Mouse (Mus musculus) urinary bladder, postnatal 36 days (tissue): ENCODE results near the gene Scgb1b20.
"Not testable (repeated sequence)": the region's sequence is repeated elsewhere in the genome, so short reads cannot be mapped to it uniquely, and the experiment has no call there.

Experiments used
- DNase-seq, 2 experiments: peaks; one replicate each; pipeline ENCODE4 v3.0.0; 2022; ENCODE audit warnings: low spot score in 2 of 2, mixed read lengths in 1 of 2

Scgb1b20 gene

DNA sequence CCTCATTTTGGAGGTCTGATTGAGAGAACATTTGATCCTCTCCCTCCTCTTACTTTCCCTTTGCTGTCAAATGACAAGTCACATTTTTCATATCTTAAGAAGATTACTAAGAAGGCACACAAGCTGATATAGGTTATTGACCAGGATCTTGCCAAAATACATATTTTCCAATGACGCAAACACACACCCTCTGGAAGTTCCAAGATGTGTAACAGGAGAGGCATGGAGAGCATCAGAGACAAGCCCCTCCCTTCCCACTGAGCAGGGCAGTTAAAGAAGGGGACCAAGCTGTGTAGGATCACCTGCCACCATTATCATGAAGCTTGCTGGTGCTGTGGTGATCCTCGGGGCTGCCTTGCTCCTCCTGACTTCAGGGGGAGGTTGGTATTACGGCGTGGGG is at the start of gene Scgb1b20:
Scgb1b20 (plus strand) TSS at position 301 of the 400 bp plus-strand sequence.
- DNase-seq: not testable (repeated sequence)

DNA sequence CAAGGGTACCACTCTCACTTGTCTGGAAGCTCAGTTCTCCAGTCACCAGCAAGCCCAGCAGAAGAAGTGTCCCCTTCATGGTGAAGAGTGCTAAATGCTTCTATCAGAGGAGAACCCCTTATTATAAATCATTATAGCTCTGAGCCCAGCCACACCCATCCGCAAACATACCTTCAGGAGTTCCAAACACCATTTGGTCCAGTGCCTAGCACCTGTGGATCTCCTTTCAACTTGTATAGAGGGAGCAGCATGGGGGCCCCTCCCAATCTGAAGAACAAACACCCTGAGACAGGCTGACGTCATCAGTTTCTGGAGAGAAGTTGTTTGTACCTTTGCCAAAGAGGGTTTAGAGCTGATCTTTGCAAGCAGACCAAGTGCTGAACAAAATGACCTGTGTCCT is 6.8 kb upstream of the Scgb1b20 start, which contains the start of gene Scgb2b20:
Scgb2b20 (minus strand) TSS at position 101 of the 400 bp plus-strand sequence.
- not testable (repeated sequence) for DNase-seq

DNA sequence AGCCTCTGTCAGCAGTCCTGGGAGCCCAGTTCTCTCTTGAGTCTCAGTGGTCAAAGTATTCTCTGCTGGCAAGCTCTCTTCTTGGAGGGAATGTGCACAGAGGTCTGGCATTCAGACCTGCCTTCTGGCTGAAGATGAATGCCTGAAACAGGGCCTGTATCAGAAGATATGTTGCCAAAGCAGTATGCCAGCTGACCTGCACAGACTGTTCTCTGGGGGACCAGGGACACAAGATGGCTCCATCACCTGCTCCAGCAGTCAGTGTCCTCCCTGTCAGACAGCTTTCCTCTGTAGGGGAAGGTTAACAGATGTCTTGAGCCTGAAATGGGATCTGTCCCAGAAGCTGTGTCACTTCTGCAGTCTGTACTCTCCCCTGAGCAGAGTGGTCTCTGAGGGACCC is 26.7 kb downstream of the Scgb1b20 start:
- not testable (repeated sequence) for DNase-seq

DNA sequence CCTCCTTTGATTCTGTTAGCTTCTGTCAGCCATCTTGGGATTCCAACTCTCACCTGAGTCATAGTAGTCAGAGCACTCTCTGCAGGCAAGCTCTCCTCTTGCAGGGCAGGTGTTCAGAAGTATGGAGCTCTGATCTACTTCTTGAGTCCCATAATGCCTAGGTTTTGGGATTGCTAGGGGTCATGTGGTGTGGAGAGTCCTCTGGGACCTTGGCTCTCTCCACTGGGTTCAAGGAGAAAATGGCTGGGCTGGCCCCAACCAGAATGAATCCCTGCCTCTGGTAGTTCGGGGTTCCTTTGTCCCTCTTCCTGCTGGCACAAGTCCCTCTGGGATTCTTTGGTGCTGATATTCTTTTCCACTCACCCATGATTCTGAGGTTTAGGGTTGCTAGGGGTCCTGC is 28.6 kb downstream of the Scgb1b20 start:
- DNase-seq: no peak

- DNase-seq: not testable (repeated sequence)
These were observed 36.6 kb downstream of the Scgb1b20 start for GRCm38 (mm10) chr7:33409681-33410080.
